Mouse (Mus musculus): ENCODE data around the gene Nudt7. TPM values are rescaled to one million over a fixed set of nuclear protein-coding genes. Genes with fewer than 3 reads are reported as not detected.

The Nudt7 gene
- polyA plus RNA-seq (2012; ENCODE audit: insufficient read depth, insufficient read length, missing spikeins): 16.0 and 20.6 TPM in 2 replicates

- H3K4me1 ChIP-seq (ENCODE audit: control insufficient read depth, insufficient read depth, low read length): peaks cover 5% of the 10 kb centered on the region; the same call in 1 of the 2 replicates
- H3K4me3 ChIP-seq (ENCODE audit: insufficient read depth, low read length): peak within 1 kb of the TSS; percentile 71
- H3K27ac ChIP-seq (ENCODE audit: insufficient read depth, low read depth, low read length): peak within 1 kb of the TSS; percentile 74
- peak; percentile 22; the same call in 1 of the 2 replicates for TF ChIP-seq POLR2A (IDR thresholded peaks at IDR 0.05; ENCODE audit: borderline replicate concordance, low read depth, low read length)
- TF ChIP-seq CTCF (IDR thresholded peaks at IDR 0.05; ENCODE audit: low read depth, low read length): no peak
Measured at GRCm38 (mm10) chr8:114133510-114134362, at the start of gene Nudt7. Gene Nudt7 (plus strand): TSS chr8:114133557.

DNA sequence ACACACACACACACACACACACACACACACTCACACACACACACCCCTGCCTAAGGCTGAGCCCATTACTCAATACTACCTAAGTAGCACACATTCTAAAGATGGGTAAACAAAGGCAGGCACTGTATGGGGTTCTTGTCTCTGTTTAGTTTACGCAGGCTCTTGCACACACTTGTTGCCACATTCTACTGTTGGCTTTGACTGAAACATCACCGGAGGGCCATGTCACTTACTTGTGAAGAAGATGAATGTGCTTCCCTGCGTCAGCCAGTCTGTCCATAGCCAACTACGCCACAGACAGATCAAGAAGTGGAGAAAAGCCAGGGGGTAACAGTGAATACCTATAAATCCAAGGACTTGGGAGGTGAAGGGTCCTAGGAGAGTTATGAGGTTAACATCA is 45.4 kb upstream of the Nudt7 start:
- TF ChIP-seq POLR2A (IDR thresholded peaks at IDR 0.05; ENCODE audit: borderline replicate concordance, low read depth, low read length): no peak
- H3K4me3 ChIP-seq (ENCODE audit: insufficient read depth, low read length): no peak overlapping the region
- no peaks in the 10 kb centered on the region for H3K4me1 ChIP-seq (ENCODE audit: control insufficient read depth, insufficient read depth, low read length)
- H3K27ac ChIP-seq (ENCODE audit: insufficient read depth, low read depth, low read length): no peak overlapping the region

- H3K4me3 ChIP-seq (ENCODE audit: insufficient read depth, low read length): no peak overlapping the region
- H3K4me1 ChIP-seq (ENCODE audit: control insufficient read depth, insufficient read depth, low read length): no peaks in the 10 kb centered on the region
- H3K27ac ChIP-seq (ENCODE audit: insufficient read depth, low read depth, low read length): no peak overlapping the region
- TF ChIP-seq CTCF (IDR thresholded peaks at IDR 0.05; ENCODE audit: low read depth, low read length) (no peak), POLR2A (IDR thresholded peaks at IDR 0.05; ENCODE audit: borderline replicate concordance, low read depth, low read length) (no peak)
Measured at GRCm38 (mm10) chr8:114090736-114091135, 42.6 kb upstream of the Nudt7 start.

DNA sequence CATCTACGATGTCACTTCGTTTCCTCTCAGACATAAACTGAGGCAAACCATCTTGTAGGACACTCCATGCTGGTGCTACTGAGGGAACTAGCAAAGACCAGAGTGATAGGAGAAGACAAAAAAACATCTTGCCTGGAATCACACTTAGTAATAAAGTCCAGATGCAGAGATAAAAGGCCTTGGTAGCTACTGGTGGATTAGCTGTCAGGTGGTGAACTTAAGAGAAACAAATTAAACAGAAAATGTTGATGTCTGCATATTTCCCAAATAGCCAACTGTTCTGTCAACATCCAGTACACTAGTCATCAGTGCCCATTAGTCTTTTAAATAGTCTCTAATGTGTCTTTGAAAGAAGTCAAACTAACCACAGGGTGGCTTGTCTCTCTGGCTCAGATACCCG is 40.0 kb upstream of the Nudt7 start:
- no peak for TF ChIP-seq POLR2A (IDR thresholded peaks at IDR 0.05; ENCODE audit: borderline replicate concordance, low read depth, low read length)
- no peak for TF ChIP-seq CTCF (IDR thresholded peaks at IDR 0.05; ENCODE audit: low read depth, low read length)
- Histone ChIP-seq H3K4me1 (ENCODE audit: control insufficient read depth, insufficient read depth, low read length) (no peaks in the 10 kb centered on the region), H3K4me3 (ENCODE audit: insufficient read depth, low read length) (no peak overlapping the region), H3K27ac (ENCODE audit: insufficient read depth, low read depth, low read length) (no peak overlapping the region)

GRCm38 (mm10) chr8:114094526-114094925 is 38.8 kb upstream of the Nudt7 start:
- TF ChIP-seq POLR2A (IDR thresholded peaks at IDR 0.05; ENCODE audit: borderline replicate concordance, low read depth, low read length) (no peak), CTCF (IDR thresholded peaks at IDR 0.05; ENCODE audit: low read depth, low read length) (no peak)
- Histone ChIP-seq H3K4me1 (ENCODE audit: control insufficient read depth, insufficient read depth, low read length) (no peaks in the 10 kb centered on the region), H3K4me3 (ENCODE audit: insufficient read depth, low read length) (no peak overlapping the region), H3K27ac (ENCODE audit: insufficient read depth, low read depth, low read length) (no peak overlapping the region)

- Histone ChIP-seq H3K27ac (ENCODE audit: insufficient read depth, low read depth, low read length) (no peak overlapping the region), H3K4me3 (ENCODE audit: insufficient read depth, low read length) (no peak overlapping the region), H3K4me1 (ENCODE audit: control insufficient read depth, insufficient read depth, low read length) (no peaks in the 10 kb centered on the region)
- TF ChIP-seq POLR2A (IDR thresholded peaks at IDR 0.05; ENCODE audit: borderline replicate concordance, low read depth, low read length) (no peak), CTCF (IDR thresholded peaks at IDR 0.05; ENCODE audit: low read depth, low read length) (no peak)
Measured at GRCm38 (mm10) chr8:114100561-114101206, 32.7 kb upstream of the Nudt7 start.

- no peak overlapping the region for H3K27ac ChIP-seq (ENCODE audit: insufficient read depth, low read depth, low read length)
Measured at GRCm38 (mm10) chr8:114103401-114103800, 30.0 kb upstream of the Nudt7 start.

DNA sequence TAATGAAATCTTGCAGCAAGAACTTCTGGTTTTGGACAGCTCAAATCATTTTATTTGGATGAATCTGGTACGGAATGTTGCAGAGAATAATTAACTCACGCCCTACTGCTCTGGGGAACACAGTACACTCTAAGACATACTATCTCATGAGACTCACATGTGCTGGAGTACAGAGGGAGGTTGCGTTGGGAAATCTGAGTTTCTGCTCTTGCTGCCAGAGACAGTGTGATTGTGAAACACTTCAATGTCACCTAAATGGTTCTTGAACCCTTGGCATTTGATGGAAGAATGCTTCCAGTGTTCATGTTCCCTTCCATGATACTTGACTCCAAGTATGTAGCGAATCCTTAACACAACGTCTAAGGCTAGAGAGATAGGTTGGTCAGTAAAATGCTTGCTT is 27.4 kb upstream of the Nudt7 start:
- Histone ChIP-seq H3K4me1 (ENCODE audit: control insufficient read depth, insufficient read depth, low read length) (no peaks in the 10 kb centered on the region), H3K27ac (ENCODE audit: insufficient read depth, low read depth, low read length) (no peak overlapping the region), H3K4me3 (ENCODE audit: insufficient read depth, low read length) (no peak overlapping the region)
- TF ChIP-seq CTCF (IDR thresholded peaks at IDR 0.05; ENCODE audit: low read depth, low read length) (no peak), POLR2A (IDR thresholded peaks at IDR 0.05; ENCODE audit: borderline replicate concordance, low read depth, low read length) (no peak)

More at GRCm38 (mm10) chr8:114103401-114103800, 30.0 kb upstream of the Nudt7 start:
- Histone ChIP-seq H3K4me1 (ENCODE audit: control insufficient read depth, insufficient read depth, low read length) (no peaks in the 10 kb centered on the region), H3K4me3 (ENCODE audit: insufficient read depth, low read length) (no peak overlapping the region)
- TF ChIP-seq POLR2A (IDR thresholded peaks at IDR 0.05; ENCODE audit: borderline replicate concordance, low read depth, low read length): no peak
- no peak for TF ChIP-seq CTCF (IDR thresholded peaks at IDR 0.05; ENCODE audit: low read depth, low read length)

GRCm38 (mm10) chr8:114109365-114110140 is 23.8 kb upstream of the Nudt7 start:
- H3K27ac ChIP-seq (ENCODE audit: insufficient read depth, low read depth, low read length): no peak overlapping the region
- TF ChIP-seq CTCF (IDR thresholded peaks at IDR 0.05; ENCODE audit: low read depth, low read length): no peak
- no peak for TF ChIP-seq POLR2A (IDR thresholded peaks at IDR 0.05; ENCODE audit: borderline replicate concordance, low read depth, low read length)
- H3K4me3 ChIP-seq (ENCODE audit: insufficient read depth, low read length): no peak overlapping the region
- no peaks in the 10 kb centered on the region for H3K4me1 ChIP-seq (ENCODE audit: control insufficient read depth, insufficient read depth, low read length)

Measured in bone marrow macrophage, adult 2 months (primary cell).